9 mouse cellular contexts compared by ENCODE assay signal in genomic region chr11:77446628-77447041, GRCm38 (mm10). TPM values are rescaled to one million over a fixed set of nuclear protein-coding genes. Genes with fewer than 3 reads are reported as not detected.
DNase-seq lines count a peak whose midpoint lies in the region; ATAC-seq and TF ChIP-seq lines count a peak whose summit lies in the region.
"Had no signal": no experiment of that assay in that cellular context is flagged by ENCODE, and none has a peak within 500 bp of the region (broad histone marks: within the 10 kb centered on the region; RNA-seq: fewer than 3 reads in every experiment).

No protein-coding gene starts in this region.

- no peaks in the 10 kb centered on the region for H3K79me3 ChIP-seq in C2C12 (ENCODE audit: low read depth)

- peak; percentile 38 for TF ChIP-seq CTCF in C2C12 (IDR thresholded peaks at IDR 0.05; ENCODE audit: control insufficient read depth, insufficient read depth, insufficient read length)
- TF ChIP-seq CTCF in brain, embryonic 14.5 days (IDR thresholded peaks at IDR 0.05; ENCODE audit: borderline replicate concordance, extremely low read depth, insufficient read depth, insufficient read length), result peak; percentile 64; the same call in 1 of the 2 replicates

- no peaks in the 10 kb centered on the region for H3K79me2 ChIP-seq in C2C12 (ENCODE audit: control insufficient read depth, insufficient read depth)

- no peak for DNase-seq in cerebellum, adult 11 months
- DNase-seq in brain, embryonic 14.5 days (ENCODE audit: low read depth), result peak; percentile 70
- DNase-seq in gastrocnemius, postnatal 36 days, result peak; percentile 62 to 64
- DNase-seq in kidney, adult 9 months, result peak; percentile 83
- peak; percentile 87 for DNase-seq in lung, postnatal 25 days (ENCODE audit: low spot score)
- peak; percentile 60 to 69 for DNase-seq in thymus, adult 18-20 months

- intact Hi-C loops in gastrocnemius, postnatal 36 days (cut with DNase I), result loop anchor here (2.0 kb wide), 1 partner anchor 130 kb away; no protein-coding TSS in a partner anchor

- no peak overlapping the region for H3ac ChIP-seq in C2C12 (ENCODE audit: control insufficient read depth, insufficient read length, low read depth)

- peaks cover 20% of the 10 kb centered on the region for H3K36me3 ChIP-seq in C2C12 (ENCODE audit: control insufficient read depth, insufficient read depth)

- H3K4me3 ChIP-seq in C2C12 (ENCODE audit: insufficient read depth, poor library complexity, severe bottlenecking), result no peak overlapping the region
- H3K4me3 ChIP-seq: neural tube, embryonic 13.5 days had no signal

- H3K27me3 ChIP-seq in C2C12 (ENCODE audit: control insufficient read depth, insufficient read depth, insufficient read length), result no peaks in the 10 kb centered on the region
- H3K27me3 ChIP-seq: neural tube, embryonic 13.5 days had no signal

- ATAC-seq in cerebellum, adult (ENCODE audit: insufficient number of reproducible peaks, low FRiP score, low TSS enrichment), result peak; percentile 75; the same call in 1 of the 2 replicates

- no peak for TF ChIP-seq POLR2A in brain, embryonic 14.5 days (IDR thresholded peaks at IDR 0.05; ENCODE audit: borderline replicate concordance, extremely low read depth, insufficient read depth, insufficient read length, poor library complexity, severe bottlenecking)

TF ChIP-seq in C2C12, 6 proteins besides CTCF, POLR2A, EP300 and RAD21:
- no peak for TF ChIP-seq CEBPB (IDR thresholded peaks at IDR 0.05; ENCODE audit: low read depth)
- no peak for TF ChIP-seq USF1 (IDR thresholded peaks at IDR 0.05; ENCODE audit: low read depth)
- no peak for TF ChIP-seq FOSL1 (IDR thresholded peaks at IDR 0.05; ENCODE audit: insufficient read depth, low read length, poor library complexity, severe bottlenecking)
- TF ChIP-seq MAX (IDR thresholded peaks at IDR 0.05), result no peak
- no peak for TF ChIP-seq MYOD1 (IDR thresholded peaks at IDR 0.05; ENCODE audit: control insufficient read depth, insufficient read length, low read depth)
- no peak for TF ChIP-seq MYOG (IDR thresholded peaks at IDR 0.05; ENCODE audit: control insufficient read depth, extremely low read depth, insufficient read length)

RNA-seq across cellular contexts. Expression of gene Coro6, which starts 15.6 kb away (rescaled TPM):
- 12.8 TPM for polyA plus RNA-seq in C2C12 (2012; fragmentation: generic; extraction: Trizol)
- polyA plus RNA-seq in brain, embryonic 14.5 days (2012; rRNA removed), result 1.1 and 1.9 TPM in 2 replicates
- 100 to 1,000 TPM; 140 to 181 TPM for total RNA-seq in gastrocnemius, postnatal 36 days (2021)

RNA-seq across cellular contexts. Expression of gene Ankrd13b, which starts 42.8 kb away (rescaled TPM):
- polyA plus RNA-seq in C2C12 (2012; fragmentation: generic; extraction: Trizol), result 64.3 TPM
- polyA plus RNA-seq in brain, embryonic 14.5 days (2012; rRNA removed), result 280 and 349 TPM in 2 replicates
- total RNA-seq in gastrocnemius, postnatal 36 days (2021), result 1 to 10 TPM; 7.3 to 8.3 TPM

RNA-seq across cellular contexts. Expression of gene Git1, which starts 46.7 kb away (rescaled TPM):
- 56.7 TPM for polyA plus RNA-seq in C2C12 (2012; fragmentation: generic; extraction: Trizol)
- polyA plus RNA-seq in brain, embryonic 14.5 days (2012; rRNA removed), result 71.0 and 104 TPM in 2 replicates
- total RNA-seq in gastrocnemius, postnatal 36 days (2021), result 10 to 100 TPM; 23.9 to 25.5 TPM
